ENCODE assay signal across 8 mouse cellular contexts in the genomic region with DNA sequence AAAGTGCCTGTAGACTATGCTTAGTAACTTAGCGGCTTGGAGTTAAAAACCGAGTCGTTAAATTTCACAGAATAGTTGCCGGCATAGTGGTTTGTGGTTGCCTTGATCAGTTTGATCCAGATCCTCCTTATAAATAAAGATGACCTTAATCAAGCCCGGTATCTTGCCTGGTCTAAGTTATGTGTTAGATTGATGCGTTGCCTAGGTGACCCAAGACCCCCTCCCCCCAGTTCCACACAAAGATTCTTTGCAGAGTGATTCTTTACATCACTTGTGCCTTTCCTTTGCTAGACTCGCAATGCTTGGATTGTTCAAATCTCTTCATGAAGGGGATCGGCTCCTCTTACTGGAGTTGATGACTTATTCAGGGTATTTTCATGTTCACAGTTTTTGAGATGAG. TPM values are rescaled to one million over a fixed set of nuclear protein-coding genes. Genes with fewer than 3 reads are reported as not detected.
DNase-seq lines count a peak whose midpoint lies in the region; TF ChIP-seq lines count a peak whose summit lies in the region.

No protein-coding gene starts in this region.

- DNase-seq in gastrocnemius, adult 2 months = no peak
- no peak for DNase-seq in gastrocnemius, adult 8-10 months (ENCODE audit: low spot score in 2 of 2)
- DNase-seq in A20 (ENCODE audit: low read depth, low spot score) = peak; percentile 48
- peak; percentile 69 for DNase-seq in embryo, embryonic 10 days (ENCODE audit: low spot score)
- DNase-seq in hindlimb bud, embryonic 11.5 days (ENCODE audit: extremely low spot score, low read depth, low spot score) = peak; percentile 30
- DNase-seq in naive thymus-derived CD4-positive, alpha-beta T cell, adult 2 months (ENCODE audit: low read depth) = peak; percentile 48
- DNase-seq in adrenal gland, adult 8-10 months = no peak
- no peak for DNase-seq in right cerebral cortex, postnatal 36 days (ENCODE audit: low spot score in 2 of 2)

- intact Hi-C loops in gastrocnemius, adult 2 months (cut with DNase I) = no loop called here

- TF ChIP-seq CTCF in gastrocnemius, adult 2 months (IDR thresholded peaks at IDR 0.05) = no peak

- peak overlapping the region; percentile 97 for H3K4me3 ChIP-seq in gastrocnemius, adult 2 months

- peak overlapping the region; percentile 96 for H3K27ac ChIP-seq in gastrocnemius, adult 2 months

RNA-seq across cellular contexts. Expression of a gene that starts 1.0 kb away (rescaled TPM):
- 10 to 100 TPM; 22.6 to 22.8 TPM for total RNA-seq in gastrocnemius, adult 2 months (2021)
- total RNA-seq in gastrocnemius, adult 8-10 months (2022) = 10 to 100 TPM; 19.8 to 26.9 (median 22.5) TPM
- total RNA-seq in adrenal gland, adult 8-10 months (2022) = 10 to 100 TPM; 15.4 to 19.4 (median 18.0) TPM

RNA-seq across cellular contexts. Expression of a gene that starts 45.1 kb away (rescaled TPM):
- 100 to 1,000 TPM; 180 to 183 TPM for total RNA-seq in gastrocnemius, adult 2 months (2021)
- 100 to 1,000 TPM; 182 to 214 (median 201) TPM for total RNA-seq in gastrocnemius, adult 8-10 months (2022)
- total RNA-seq in adrenal gland, adult 8-10 months (2022) = 100 to 1,000 TPM; 321 to 388 (median 383) TPM

Comparison
In these comparisons a context has a peak if more than half of its experiments do, and no peak if none do; other contexts are left out.
1. DNase-seq: peak in A20 (single experiment), embryo, embryonic 10 days (single experiment), hindlimb bud, embryonic 11.5 days (single experiment) and naive thymus-derived CD4-positive, alpha-beta T cell, adult 2 months (single experiment); none in gastrocnemius, adult 2 months (single experiment), gastrocnemius, adult 8-10 months (0 of 2), adrenal gland, adult 8-10 months (single experiment) and right cerebral cortex, postnatal 36 days (0 of 2).